Mouse (Mus musculus) heart, adult 8-10 months (tissue): ENCODE data around the gene Atxn1. TPM values are rescaled to one million over a fixed set of nuclear protein-coding genes. Genes with fewer than 3 reads are reported as not detected.

Experiments used
- DNase-seq: peaks from one replicate; pipeline ENCODE4 v3.0.0; 2022; ENCODE audit warnings: low spot score
- total RNA-seq, 4 experiments: library from RNA; stranded (reverse); gene quantifications; 2 replicates each; pipeline ENCODE4 v1.2.4; 2022

Atxn1 gene
- 10 to 100 TPM; 33.5 to 37.8 (median 35.8) TPM for total RNA-seq

DNA sequence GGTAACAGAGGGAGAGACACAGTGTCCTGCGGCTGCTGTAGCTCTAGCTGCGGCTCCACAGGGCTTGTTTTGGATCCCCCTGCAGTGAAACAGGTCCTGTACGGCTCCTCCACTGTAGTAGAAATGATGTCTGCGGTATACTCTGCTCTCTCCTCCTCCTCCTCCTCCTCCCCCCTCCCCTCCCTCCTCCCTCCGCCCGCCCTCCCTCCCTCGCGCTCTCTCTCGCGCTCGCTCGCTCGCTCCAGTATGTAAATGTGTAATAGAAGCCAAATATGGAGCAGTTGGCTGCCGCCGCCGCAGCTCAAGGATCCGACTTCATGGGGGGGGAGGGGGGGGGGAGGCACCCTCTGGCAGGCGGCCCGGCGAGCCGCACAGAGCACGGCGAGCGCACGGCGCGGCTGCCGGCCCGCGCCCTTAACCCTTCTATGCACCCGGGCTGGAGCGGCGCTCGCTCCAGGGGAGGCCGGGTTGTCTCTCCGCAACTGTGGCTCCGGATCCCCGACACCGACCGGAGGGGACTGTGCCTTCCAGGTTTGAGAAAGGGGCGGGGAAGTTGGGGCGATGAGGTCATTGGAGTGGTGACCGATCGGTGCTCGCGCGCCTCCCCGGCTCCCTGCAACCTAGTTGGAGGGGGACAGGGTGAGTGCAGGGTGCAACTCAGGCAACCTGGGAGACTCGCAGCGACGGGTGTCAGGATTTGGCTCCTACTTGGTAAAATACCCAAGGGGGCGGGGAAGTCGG lies at the start of gene Atxn1:
Atxn1 (minus strand) TSS at position 156 of the 741 bp plus-strand sequence.
- peak; percentile 85 for DNase-seq

- DNase-seq: no peak
These were observed 46.4 kb upstream of the Atxn1 start for GRCm38 (mm10) chr13:46011232-46011631.

DNA sequence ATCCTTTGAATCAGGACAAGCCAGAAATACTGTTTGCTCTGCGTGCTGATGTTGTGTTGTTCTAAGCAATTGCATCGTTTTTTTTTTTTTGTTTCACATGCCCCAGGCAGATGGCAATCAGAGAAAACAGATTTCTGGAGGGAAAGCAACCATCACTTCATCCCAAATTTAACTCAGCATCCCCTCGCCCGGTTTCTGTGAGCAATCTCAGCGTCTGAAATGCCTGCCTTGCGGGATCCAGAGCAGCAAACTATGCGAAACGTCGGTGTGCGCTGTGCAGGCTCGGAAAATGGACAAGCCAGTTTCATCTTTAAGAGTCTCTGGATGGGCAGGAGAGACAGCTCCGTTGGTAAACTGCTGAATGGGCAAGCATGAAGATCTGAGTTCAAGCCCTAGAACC lies 45.3 kb upstream of the Atxn1 start:
- no peak for DNase-seq

DNA sequence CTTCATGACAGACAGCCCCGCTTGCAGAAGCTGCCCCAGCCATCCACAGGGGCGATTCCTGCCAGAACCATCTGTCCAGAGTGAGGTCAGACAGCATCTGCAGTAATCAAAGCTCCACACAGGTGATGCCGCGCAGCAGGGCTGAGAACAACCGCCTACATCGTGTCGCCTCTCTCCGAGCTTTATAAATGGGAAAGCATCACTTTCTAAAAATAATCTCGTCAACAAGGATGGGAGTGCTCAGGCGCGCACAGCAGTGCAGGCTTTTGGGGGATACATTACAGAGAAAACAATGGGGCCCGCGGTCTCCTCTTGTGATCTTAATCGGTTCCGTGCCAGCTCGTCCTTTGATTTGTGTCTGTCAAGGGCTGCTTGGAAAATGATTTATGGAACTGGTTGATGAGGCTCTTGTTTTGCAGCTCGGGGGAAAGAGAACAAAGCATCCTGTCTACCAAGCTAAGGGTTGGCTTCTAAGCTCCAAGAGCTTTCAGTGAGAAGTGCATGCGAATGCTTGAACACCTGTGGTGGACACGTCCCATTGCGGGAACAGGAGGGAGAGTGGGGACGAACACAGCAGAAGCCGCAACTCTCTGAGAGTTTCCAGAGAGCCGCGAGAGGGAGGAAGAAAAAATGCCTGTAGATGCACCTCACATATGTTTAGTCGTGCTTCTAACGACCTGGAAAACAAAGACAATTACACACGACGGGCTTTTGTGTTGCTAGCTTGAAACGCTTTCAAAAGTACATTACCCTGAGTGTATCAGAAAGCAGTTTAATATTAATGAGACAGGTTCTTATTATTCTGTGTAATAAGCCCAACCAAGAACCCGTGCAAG lies 44.2 kb upstream of the Atxn1 start:
- no peak for DNase-seq

GRCm38 (mm10) chr13:46006211-46007102 lies 41.6 kb upstream of the Atxn1 start:
- DNase-seq: peak; percentile 29

GRCm38 (mm10) chr13:46005656-46006055 lies 40.8 kb upstream of the Atxn1 start:
- no peak for DNase-seq

DNA sequence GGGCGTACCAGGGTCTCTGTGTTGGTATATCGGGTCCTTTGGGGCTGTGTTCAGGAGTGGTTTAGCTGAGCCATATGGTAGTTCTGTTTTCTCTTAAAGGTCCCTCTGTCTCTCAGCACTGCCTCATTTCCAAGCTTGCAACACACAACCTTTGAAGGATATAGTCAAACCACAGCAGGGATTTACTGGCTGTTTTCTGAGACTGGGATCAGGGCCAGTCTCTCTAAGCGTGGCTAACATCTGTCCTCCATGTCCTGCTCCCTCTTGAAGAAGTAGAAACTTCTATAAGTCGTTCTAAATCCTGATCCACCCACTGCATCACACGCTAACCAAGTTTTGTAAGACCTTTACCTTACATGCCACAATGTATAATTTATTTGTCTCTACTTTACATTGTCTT lies 36.5 kb upstream of the Atxn1 start:
- DNase-seq: no peak

- no peak for DNase-seq
These were observed 28.1 kb upstream of the Atxn1 start for GRCm38 (mm10) chr13:45992953-45993352.

DNA sequence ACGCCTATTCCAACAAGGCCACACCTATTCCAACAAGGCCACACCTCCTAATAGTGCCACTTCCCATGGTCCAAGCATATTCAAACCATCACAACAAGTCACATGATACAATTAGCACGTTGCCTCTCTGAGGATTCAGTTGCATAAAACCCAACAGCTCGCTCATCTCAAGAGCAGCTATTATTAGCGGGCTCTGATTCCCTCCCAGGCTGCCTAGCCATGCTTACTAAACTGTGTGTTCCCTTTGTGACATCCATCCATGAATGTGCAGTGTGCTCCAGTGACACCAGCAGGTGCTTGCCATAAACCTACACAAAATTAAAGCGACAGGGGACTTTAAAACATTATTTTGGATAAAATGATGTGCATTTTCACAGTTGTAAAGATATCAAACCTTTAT lies 25.7 kb upstream of the Atxn1 start:
- DNase-seq: no peak

DNA sequence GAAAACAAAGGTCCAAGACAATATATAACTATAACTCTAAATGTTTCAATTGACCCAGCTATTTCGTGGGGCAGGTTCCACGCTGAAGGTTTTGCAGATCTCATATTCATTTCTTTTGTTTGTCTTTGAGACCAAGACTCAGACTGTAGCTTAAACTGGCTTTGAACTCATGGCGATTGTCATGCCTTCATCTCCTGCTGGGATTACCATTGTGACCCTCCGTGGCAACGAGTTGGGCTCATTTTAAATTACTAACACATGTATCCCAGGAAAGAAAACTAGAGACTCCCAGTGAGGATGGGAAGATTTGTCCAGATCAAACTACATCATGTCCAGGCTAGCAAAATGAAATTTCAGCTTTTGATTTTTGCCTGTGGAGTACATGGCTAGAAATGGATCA lies 14.4 kb upstream of the Atxn1 start:
- DNase-seq: no peak

- peak; percentile 48 for DNase-seq
These were observed 12.1 kb upstream of the Atxn1 start for GRCm38 (mm10) chr13:45976894-45977293.

- DNase-seq: peak; percentile 43
These were observed 9.8 kb upstream of the Atxn1 start for GRCm38 (mm10) chr13:45974651-45975050.

- DNase-seq: no peak
These were observed 9.2 kb upstream of the Atxn1 start for GRCm38 (mm10) chr13:45973972-45974490.

- peak; percentile 63 for DNase-seq
These were observed 6.2 kb upstream of the Atxn1 start for GRCm38 (mm10) chr13:45970920-45971536.

DNA sequence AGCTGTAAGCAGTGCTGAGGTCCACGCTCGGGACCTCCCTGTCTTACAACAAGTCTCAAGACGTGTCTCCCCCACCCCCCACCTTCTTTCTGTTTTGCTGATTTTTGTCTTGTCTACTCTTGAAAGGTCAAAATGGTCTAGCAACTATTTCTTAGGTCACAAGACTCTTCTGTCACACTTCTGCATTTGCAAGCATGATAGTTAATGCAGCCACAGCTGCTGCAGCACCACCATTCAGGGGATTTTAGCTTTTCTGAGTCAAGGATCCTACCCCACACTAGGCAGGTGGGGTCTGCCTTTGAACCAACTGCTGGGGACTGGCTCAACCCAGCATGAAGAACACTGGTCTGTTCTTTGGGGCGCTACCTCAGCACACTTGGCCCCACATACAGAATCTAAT lies 3.4 kb upstream of the Atxn1 start:
- DNase-seq: no peak

GRCm38 (mm10) chr13:45967371-45967770 lies 2.6 kb upstream of the Atxn1 start:
- DNase-seq: no peak

- peak; percentile 55 for DNase-seq
These were observed 1.8 kb upstream of the Atxn1 start for GRCm38 (mm10) chr13:45966586-45966985.

GRCm38 (mm10) chr13:45965594-45966432 lies 1.0 kb upstream of the Atxn1 start:
- DNase-seq: peak; percentile 45

GRCm38 (mm10) chr13:45964331-45964852 lies 416 bp downstream of the Atxn1 start:
- peak; percentile 40 for DNase-seq
